Mouse (Mus musculus) midbrain, embryonic 14.5 days (tissue): ENCODE results near the gene Trank1. TPM values are rescaled to one million over a fixed set of nuclear protein-coding genes. Genes with fewer than 3 reads are reported as not detected.

Experiments used
- ATAC-seq: fragments of 200-750 bp; cut with Nextera tagmentation; 2 replicates; pipeline ENCODE4 v1.8.0; 2017; ENCODE audit warnings: moderate number of reproducible peaks, moderate library complexity; ENCODE audit not compliant: low FRiP score, low TSS enrichment
- DNase-seq: peaks from one replicate; pipeline ENCODE4 v3.0.0-alpha.2; 2015
- H3K27ac ChIP-seq: fragments of 300-500 bp; sonication (generic); replicated peaks from 2 replicates; pipeline ENCODE4 v1.5.1; 2014; ENCODE audit warnings: mild to moderate bottlenecking, low read depth, low read length, moderate library complexity
- H3K27me3 ChIP-seq: fragments of 300-500 bp; sonication (generic); 2 replicates; pipeline ENCODE4 v1.6.1; 2014; ENCODE audit warnings: low read length, control low read depth, mixed read lengths; ENCODE audit not compliant: control insufficient read depth, insufficient read depth
- H3K36me3 ChIP-seq: fragments of 300-500 bp; sonication (generic); 2 replicates; pipeline ENCODE4 v1.6.1; 2014; ENCODE audit warnings: low read length, control low read depth; ENCODE audit not compliant: control insufficient read depth, insufficient read depth
- H3K4me1 ChIP-seq: fragments of 300-500 bp; sonication (generic); 2 replicates; pipeline ENCODE4 v1.6.1; 2014; ENCODE audit warnings: mild to moderate bottlenecking, antibody characterized with exemption, low read length, control low read depth; ENCODE audit not compliant: control insufficient read depth, insufficient read depth
- H3K4me2 ChIP-seq: fragments of 300-500 bp; sonication (generic); 2 replicates; pipeline ENCODE4 v1.6.1; 2014; ENCODE audit warnings: mild to moderate bottlenecking, low read length, moderate library complexity
- H3K4me3 ChIP-seq: fragments of 300-500 bp; sonication (generic); replicated peaks from 2 replicates; pipeline ENCODE4 v1.5.1; 2014; ENCODE audit warnings: low read depth, low read length
- H3K9ac ChIP-seq: fragments of 300-500 bp; sonication (generic); replicated peaks from 2 replicates; pipeline ENCODE4 v1.6.1; 2014; ENCODE audit warnings: mild to moderate bottlenecking, low read length, moderate library complexity
- H3K9me3 ChIP-seq: fragments of 300-500 bp; sonication (generic); 2 replicates; pipeline ENCODE4 v1.6.1; 2016; ENCODE audit warnings: low read length, control low read depth, mixed read lengths; ENCODE audit not compliant: control insufficient read depth
- WGBS: fragments of 180-500 bp; shearing (Covaris S2); extraction: QIAGEN DNeasy Blood & Tissue Kit; methylation state at CpG from one replicate; pipeline ENCODE4 v1.1.7; 2014; 5-methylcytosine and 5-hydroxymethylcytosine counted together
- polyA plus RNA-seq: library from polyadenylated mRNA; unstranded; fragments of >200 nt; fragmentation: Nextera tagmentation; extraction: Ambion mirVana; gene quantifications from 2 replicates; pipeline ENCODE4 v1.2.1, GENCODE M21; 2014

The Trank1 gene
- polyA plus RNA-seq, result 14.2 and 18.1 TPM in 2 replicates

DNA sequence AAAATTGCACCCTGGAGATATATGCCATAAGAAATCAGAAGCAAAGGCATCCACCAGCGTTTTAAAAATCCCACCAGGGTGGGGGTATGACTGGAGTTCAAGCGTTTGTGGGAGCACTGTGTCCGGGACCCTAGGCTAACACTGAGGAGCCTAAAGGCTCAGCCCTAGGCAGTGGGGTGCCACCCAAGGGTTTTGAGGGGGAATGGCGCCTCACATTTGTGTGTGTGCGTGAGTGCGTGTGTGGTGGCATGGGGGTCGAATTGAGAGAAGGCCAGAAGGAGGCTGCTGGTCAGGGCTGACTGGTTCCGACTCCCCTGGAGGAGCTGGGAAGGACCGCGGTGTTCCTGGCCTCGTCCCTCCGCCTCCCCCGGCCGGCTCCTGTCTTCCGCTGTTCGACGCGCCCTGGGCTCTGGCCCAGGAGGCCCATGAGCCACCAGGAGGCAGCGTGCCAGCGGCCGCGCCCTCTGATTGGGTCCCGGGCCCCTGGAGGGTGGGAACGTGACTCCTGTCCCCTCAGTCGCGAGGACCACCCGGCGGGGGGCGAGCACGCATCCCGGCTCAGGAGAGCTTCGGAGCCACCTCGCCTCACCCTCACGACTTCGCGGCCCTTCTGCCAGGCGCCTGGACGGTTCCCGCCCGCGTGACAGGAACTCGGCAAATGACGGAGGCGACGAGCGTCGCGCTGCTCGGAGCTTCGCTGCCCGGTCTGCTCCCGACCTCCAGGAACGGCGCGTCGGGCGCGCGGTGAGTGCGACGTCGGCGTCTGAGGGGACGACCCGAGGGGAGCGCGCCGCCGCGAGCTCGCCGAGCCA, at the start of gene Trank1:
Gene Trank1, plus strand, starts transcription at position 709 of the 812 bp plus-strand sequence.
- ATAC-seq (peak; percentile 63; the same call in 1 of the 2 replicates), DNase-seq (peak; percentile 74)
- Histone ChIP-seq H3K27ac (no peak within 1 kb of the TSS), H3K4me2 (peak within 1 kb of the TSS; percentile 95), H3K36me3 (no peaks in the 10 kb centered on the region), H3K4me3 (peak within 1 kb of the TSS; percentile 54), H3K4me1 (0 out of 2 replicates have a peak, but pooled peaks cover 6% of the 10 kb centered on the region), H3K9ac (peak within 1 kb of the TSS; percentile 62), H3K27me3 (peaks cover 50% of the 10 kb centered on the region), H3K9me3 (0 out of 2 replicates have a peak, but pooled peaks cover 6% of the 10 kb centered on the region)
- WGBS, result 9% methylated on average over 65 of the region's 72 CpGs

DNA sequence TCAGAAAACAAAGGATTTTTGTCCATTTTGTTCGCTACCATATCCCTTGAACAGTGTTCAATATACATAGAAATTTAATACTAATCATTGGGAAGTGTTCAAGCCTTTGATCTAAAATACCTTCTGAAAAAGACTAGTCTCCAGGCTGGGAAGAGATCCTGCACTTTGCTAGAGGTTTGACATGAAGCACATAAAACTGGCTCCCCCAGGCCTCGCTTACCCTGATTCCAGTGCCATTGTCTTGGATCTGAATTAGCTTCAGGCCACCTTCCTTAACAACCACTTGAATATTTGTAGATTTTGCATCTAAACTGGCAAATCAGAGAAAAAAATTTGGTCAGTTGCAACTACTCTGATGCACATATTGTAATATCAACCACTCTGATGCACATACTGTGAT, 43.5 kb upstream of the Trank1 start:
- no peak overlapping the region for H3K4me3 ChIP-seq
- H3K4me2 ChIP-seq, result no peak overlapping the region
- DNase-seq (no peak), ATAC-seq (no peak)
- no peak overlapping the region for H3K27ac ChIP-seq
- no peak overlapping the region for H3K9ac ChIP-seq
- WGBS, result 95% methylated on average over 2 of the region's 2 CpGs
- H3K36me3 ChIP-seq, result peaks cover 29% of the 10 kb centered on the region
- H3K9me3 ChIP-seq, result no peaks in the 10 kb centered on the region
- peaks cover 11% of the 10 kb centered on the region for H3K4me1 ChIP-seq
- no peaks in the 10 kb centered on the region for H3K27me3 ChIP-seq

DNA sequence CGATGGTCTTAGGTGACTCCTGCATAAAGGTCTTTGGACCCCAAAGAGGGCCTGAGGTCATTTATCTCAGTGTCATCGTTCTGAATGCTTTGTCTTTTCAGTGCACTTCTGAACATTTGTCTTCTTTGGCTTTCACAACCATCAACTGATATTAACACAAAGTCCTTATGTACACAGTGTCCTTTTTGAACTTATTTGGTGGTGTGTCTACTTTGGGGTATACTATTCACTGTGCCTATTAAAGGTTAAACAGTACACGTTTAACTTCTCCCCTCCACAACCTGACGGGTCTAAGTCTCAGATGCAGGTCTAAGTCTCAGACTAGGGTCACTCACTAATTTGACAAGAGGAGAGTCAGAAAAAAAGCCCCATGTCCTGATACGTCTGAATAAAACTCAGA, 40.9 kb upstream of the Trank1 start:
- ATAC-seq (no peak), DNase-seq (no peak)
- Histone ChIP-seq H3K9me3 (no peaks in the 10 kb centered on the region), H3K27me3 (no peaks in the 10 kb centered on the region), H3K4me3 (peak overlapping the region; percentile 92), H3K36me3 (peaks cover 24% of the 10 kb centered on the region; the same call in 1 of the 2 replicates), H3K4me1 (peaks cover 37% of the 10 kb centered on the region), H3K27ac (peak overlapping the region; percentile 93), H3K4me2 (peak overlapping the region; percentile 67), H3K9ac (peak overlapping the region; percentile 72)
- WGBS, result 12% methylated on average over 5 of the region's 5 CpGs

DNA sequence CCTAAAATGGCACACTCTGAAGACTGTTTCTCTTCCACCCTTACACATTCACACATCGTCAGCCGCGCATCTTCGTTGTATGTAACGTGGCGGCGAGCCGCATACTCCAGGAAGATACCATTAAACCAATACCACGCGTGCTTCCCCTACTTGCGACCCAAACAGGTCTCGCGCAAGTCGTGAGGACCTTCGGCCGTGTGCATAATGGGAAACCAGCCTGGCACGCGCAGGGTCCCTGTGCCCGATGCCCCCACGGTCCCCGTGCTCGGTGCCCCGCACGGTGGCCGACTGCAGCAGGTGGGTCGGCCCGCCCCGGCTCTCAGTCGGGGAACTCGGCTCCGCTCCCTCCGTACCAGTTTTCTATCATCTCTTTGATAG, 40.5 kb upstream of the Trank1 start:
- under 1% methylated on average over 32 of the region's 32 CpGs for WGBS
- peak overlapping the region; percentile 92 for H3K4me3 ChIP-seq
- H3K4me2 ChIP-seq, result peak overlapping the region; percentile 67
- H3K27ac ChIP-seq, result peak overlapping the region; percentile 93
- H3K9ac ChIP-seq, result peak overlapping the region; percentile 72
- H3K9me3 ChIP-seq, result no peaks in the 10 kb centered on the region
- peaks cover 27% of the 10 kb centered on the region; the same call in 1 of the 2 replicates for H3K36me3 ChIP-seq
- H3K4me1 ChIP-seq, result peaks cover 41% of the 10 kb centered on the region
- H3K27me3 ChIP-seq, result no peaks in the 10 kb centered on the region
- ATAC-seq (peak; percentile 76), DNase-seq (peak; percentile 84)

GRCm38 (mm10) chr9:111271434-111272160, 39.9 kb upstream of the Trank1 start, which contains the start of the genes Mlh1 and Epm2aip1:
Gene Mlh1, minus strand, starts transcription at chr9:111271791.
Gene Epm2aip1, plus strand, starts transcription at chr9:111271929.
- no peaks in the 10 kb centered on the region for H3K9me3 ChIP-seq
- H3K4me1 ChIP-seq, result peaks cover 47% of the 10 kb centered on the region
- peak within 1 kb of the TSS; percentile 92 for H3K4me3 ChIP-seq
- peak within 1 kb of the TSS; percentile 96 for H3K4me2 ChIP-seq
- peak; percentile 100 for DNase-seq
- under 1% methylated on average over 64 of the region's 64 CpGs for WGBS
- peak within 1 kb of the TSS; percentile 96 for H3K27ac ChIP-seq
- H3K36me3 ChIP-seq, result peaks cover 27% of the 10 kb centered on the region; the same call in 1 of the 2 replicates
- no peaks in the 10 kb centered on the region for H3K27me3 ChIP-seq
- peak within 1 kb of the TSS; percentile 93 for H3K9ac ChIP-seq
- peak; percentile 99 for ATAC-seq

- H3K9me3 ChIP-seq, result no peaks in the 10 kb centered on the region
- peak overlapping the region; percentile 96 for H3K4me2 ChIP-seq
- no peak for DNase-seq
- peak overlapping the region; percentile 93 for H3K9ac ChIP-seq
- ATAC-seq, result no peak
- peak overlapping the region; percentile 96 for H3K27ac ChIP-seq
- 8% methylated on average over 19 of the region's 19 CpGs for WGBS
- no peaks in the 10 kb centered on the region for H3K27me3 ChIP-seq
- peaks cover 27% of the 10 kb centered on the region; the same call in 1 of the 2 replicates for H3K36me3 ChIP-seq
- H3K4me3 ChIP-seq, result peak overlapping the region; percentile 92
- peaks cover 52% of the 10 kb centered on the region for H3K4me1 ChIP-seq
Measured at GRCm38 (mm10) chr9:111272356-111272755, 39.2 kb upstream of the Trank1 start.

DNA sequence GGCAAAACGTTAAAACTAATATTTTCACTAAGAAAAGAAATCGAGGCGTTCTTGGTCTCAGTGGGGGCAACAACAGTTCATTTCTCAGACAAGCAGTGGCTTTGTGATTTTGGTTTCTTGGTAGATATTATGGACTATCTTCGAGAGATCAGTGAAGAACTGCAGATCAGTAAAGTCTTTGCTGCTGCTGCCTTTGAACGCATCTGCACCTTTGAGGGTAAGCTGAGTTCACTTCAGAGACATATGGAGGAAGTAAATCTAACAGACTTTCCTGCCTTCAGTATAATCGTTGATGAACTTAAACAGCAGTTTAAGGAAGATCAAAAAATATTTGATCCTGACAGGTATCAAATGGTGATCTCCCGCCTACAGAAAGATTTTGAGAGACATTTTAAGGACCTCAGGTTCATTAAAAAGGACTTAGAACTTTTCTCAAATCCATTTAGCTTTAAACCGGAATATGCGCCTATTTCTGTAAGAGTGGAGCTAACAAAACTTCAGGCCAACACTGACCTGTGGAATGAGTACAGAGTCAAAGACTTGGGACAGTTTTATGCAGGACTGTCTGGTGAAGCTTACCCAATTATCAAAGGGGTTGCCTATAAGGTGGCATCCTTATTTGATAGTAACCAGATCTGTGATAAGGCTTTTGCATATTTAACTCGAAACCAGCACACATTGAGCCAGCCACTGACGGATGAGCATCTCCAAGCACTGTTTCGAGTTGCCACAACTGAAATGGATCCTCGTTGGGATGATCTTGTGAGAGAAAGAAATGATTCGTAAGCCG, 38.3 kb upstream of the Trank1 start:
- Histone ChIP-seq H3K36me3 (peaks cover 31% of the 10 kb centered on the region), H3K4me3 (peak overlapping the region; percentile 92), H3K4me1 (peaks cover 52% of the 10 kb centered on the region), H3K9ac (peak overlapping the region; percentile 93), H3K9me3 (no peaks in the 10 kb centered on the region), H3K27ac (no peak overlapping the region), H3K4me2 (peak overlapping the region; percentile 96), H3K27me3 (no peaks in the 10 kb centered on the region)
- no peak for ATAC-seq
- WGBS, result 80% methylated on average over 15 of the region's 15 CpGs
- no peak for DNase-seq

GRCm38 (mm10) chr9:111273958-111274357, 37.6 kb upstream of the Trank1 start:
- Histone ChIP-seq H3K4me1 (peaks cover 52% of the 10 kb centered on the region), H3K9ac (0 out of 2 replicates have a peak overlapping the region, but pooled peaks have one; percentile 12), H3K27ac (no peak overlapping the region), H3K27me3 (no peaks in the 10 kb centered on the region), H3K4me2 (peak overlapping the region; percentile 96), H3K4me3 (peak overlapping the region; percentile 92; the same call in 1 of the 2 replicates), H3K9me3 (no peaks in the 10 kb centered on the region), H3K36me3 (peaks cover 38% of the 10 kb centered on the region)
- 85% methylated on average over 1 of the region's 1 CpGs for WGBS
- DNase-seq, result no peak
- ATAC-seq, result no peak
